In the genomic region with DNA sequence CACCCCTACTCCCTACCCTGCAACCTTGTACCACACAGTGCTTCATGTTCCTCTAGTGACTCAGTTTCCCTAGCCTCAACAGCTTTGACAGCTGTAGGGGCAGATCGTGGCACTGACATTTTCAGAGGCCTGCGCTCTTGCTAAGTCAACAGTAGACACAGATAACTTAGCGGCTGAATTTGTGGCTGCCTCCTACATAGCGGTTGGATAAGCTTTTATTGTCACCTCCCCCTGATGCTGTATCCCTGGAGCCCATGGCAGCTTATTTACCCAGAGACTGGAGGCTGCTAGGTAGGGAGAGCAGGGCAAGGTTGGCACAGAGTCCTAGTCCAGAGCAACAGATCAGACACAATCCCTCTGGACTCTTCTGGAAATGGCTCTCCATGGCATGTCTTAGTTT, we compare ENCODE assay signal across 22 mouse cellular contexts. TPM values are rescaled to one million over a fixed set of nuclear protein-coding genes. Genes with fewer than 3 reads are reported as not detected.
"Had no signal": no experiment of that assay in that cellular context is flagged by ENCODE, and none has a peak within 500 bp of the region (broad histone marks: within the 10 kb centered on the region; RNA-seq: fewer than 3 reads in every experiment).

No protein-coding gene starts in this region.

- ATAC-seq: forebrain, embryonic 13.5 days; forebrain, embryonic 14.5 days; forebrain, embryonic 15.5 days; forebrain, embryonic 16.5 days; forebrain, postnatal 0 days had no signal

- DNase-seq: cerebellum, adult 9-10 months; cerebellum, adult 9-11 months; cerebellum, postnatal 10 days; cerebellum, postnatal 14 days; cerebellum, postnatal 25 days; cerebellum, postnatal 36 days; embryo, embryonic 11 days; forebrain, postnatal 0 days; gastrocnemius, adult 2 months; gastrocnemius, postnatal 10 days; gastrocnemius, postnatal 14 days; gastrocnemius, postnatal 25 days; gastrocnemius, postnatal 36 days; heart, adult 11 months; heart, adult 18-20 months; heart, adult 2 months had no signal

RNA-seq across cellular contexts. Expression of a gene that starts 19.0 kb away (rescaled TPM):
- total RNA-seq: common myeloid progenitor, adult 5-6 weeks; granulocyte monocyte progenitor cell, adult 5-6 weeks had no signal
